ENCODE assay signal across 8 mouse cellular contexts in genomic region chr5:64810860-64811499, GRCm38 (mm10). TPM values are rescaled to one million over a fixed set of nuclear protein-coding genes. Genes with fewer than 3 reads are reported as not detected.
DNase-seq lines count a peak whose midpoint lies in the region; ATAC-seq and TF ChIP-seq lines count a peak whose summit lies in the region.

No protein-coding gene starts in this region.

- H3K9ac ChIP-seq in hindbrain, embryonic 16.5 days (ENCODE audit: low read depth, low read length): no peak overlapping the region
- H3K9ac ChIP-seq in liver, embryonic 13.5 days: peak overlapping the region; percentile 98
- peak overlapping the region; percentile 1; the same call in 1 of the 2 replicates for H3K9ac ChIP-seq in neural tube, embryonic 11.5 days (ENCODE audit: low read length)

- DNase-seq in testis, postnatal 10 days (ENCODE audit: low spot score): no peak
- DNase-seq in liver, embryonic 13.5 days: peak; percentile 26
- DNase-seq in neural tube, embryonic 11.5 days (ENCODE audit: low spot score): peak; percentile 56
- no peak for DNase-seq in cerebellum, postnatal 14 days
- DNase-seq in cerebellum, adult 11-12 months: no peak

- no peaks in the 10 kb centered on the region for H3K9me3 ChIP-seq in hindbrain, embryonic 16.5 days (ENCODE audit: control insufficient read depth, low read length)
- no peaks in the 10 kb centered on the region for H3K9me3 ChIP-seq in liver, embryonic 13.5 days (replicated peaks)
- H3K9me3 ChIP-seq in neural tube, embryonic 11.5 days (ENCODE audit: control insufficient read depth, low read length): no peaks in the 10 kb centered on the region

- no peaks in the 10 kb centered on the region for H3K27me3 ChIP-seq in testis, adult 2 months (ENCODE audit: control insufficient read depth, insufficient read depth, low read length)
- no peaks in the 10 kb centered on the region for H3K27me3 ChIP-seq in hindbrain, embryonic 16.5 days (replicated peaks; ENCODE audit: control insufficient read depth, insufficient read depth, low read length)
- H3K27me3 ChIP-seq in liver, embryonic 13.5 days: no peaks in the 10 kb centered on the region
- no peaks in the 10 kb centered on the region for H3K27me3 ChIP-seq in neural tube, embryonic 11.5 days (ENCODE audit: control insufficient read depth, insufficient read depth, low read length)

- H3K4me3 ChIP-seq in testis, adult 2 months (ENCODE audit: control insufficient read depth, low read depth, low read length): no peak overlapping the region
- H3K4me3 ChIP-seq in embryonic fibroblast, embryonic 13.5 days (ENCODE audit: insufficient read depth, low read length): no peak overlapping the region
- no peak overlapping the region for H3K4me3 ChIP-seq in hindbrain, embryonic 16.5 days (ENCODE audit: low read length)
- H3K4me3 ChIP-seq in liver, embryonic 13.5 days (replicated peaks): peak overlapping the region; percentile 95
- no peak overlapping the region for H3K4me3 ChIP-seq in neural tube, embryonic 11.5 days (ENCODE audit: low read depth, low read length)

- H3K4me2 ChIP-seq in hindbrain, embryonic 16.5 days (ENCODE audit: low read length): peak overlapping the region; percentile 9
- H3K4me2 ChIP-seq in liver, embryonic 13.5 days: peak overlapping the region; percentile 78
- H3K4me2 ChIP-seq in neural tube, embryonic 11.5 days (ENCODE audit: low read depth): peak overlapping the region; percentile 1

- no peaks in the 10 kb centered on the region for H3K36me3 ChIP-seq in testis, adult 2 months (ENCODE audit: control insufficient read depth, insufficient read depth, low read length)
- H3K36me3 ChIP-seq in hindbrain, embryonic 16.5 days (ENCODE audit: control insufficient read depth, insufficient read depth, low read length): 0 out of 2 replicates have a peak, but pooled peaks cover 2% of the 10 kb centered on the region
- peaks cover 56% of the 10 kb centered on the region for H3K36me3 ChIP-seq in liver, embryonic 13.5 days
- no peaks in the 10 kb centered on the region for H3K36me3 ChIP-seq in neural tube, embryonic 11.5 days (ENCODE audit: control insufficient read depth, insufficient read depth, low read length)

- no peak for TF ChIP-seq POLR2A in testis, adult 2 months (IDR thresholded peaks at IDR 0.05; ENCODE audit: control insufficient read depth, low read depth, low read length)
- TF ChIP-seq POLR2A in embryonic fibroblast, embryonic 13.5 days (IDR thresholded peaks at IDR 0.05; ENCODE audit: low read depth, low read length): 0 out of 2 replicates have a peak, but pooled peaks have one; percentile 7

- peak overlapping the region; percentile 54 for H3K27ac ChIP-seq in testis, adult 2 months (ENCODE audit: control insufficient read depth, insufficient read depth, low read depth, low read length)
- H3K27ac ChIP-seq in embryonic fibroblast, embryonic 13.5 days (ENCODE audit: insufficient read depth, low read length): peak overlapping the region; percentile 95
- H3K27ac ChIP-seq in hindbrain, embryonic 16.5 days (ENCODE audit: low read depth, low read length): peak overlapping the region; percentile 53
- H3K27ac ChIP-seq in liver, embryonic 13.5 days: peak overlapping the region; percentile 97
- peak overlapping the region; percentile 14 for H3K27ac ChIP-seq in neural tube, embryonic 11.5 days (ENCODE audit: low read depth, low read length)

- peak; percentile 80 for ATAC-seq in hindbrain, embryonic 16.5 days
- peak; percentile 34 for ATAC-seq in liver, embryonic 13.5 days (ENCODE audit: low read depth)
- ATAC-seq in neural tube, embryonic 11.5 days (ENCODE audit: insufficient read depth, low FRiP score, low TSS enrichment): peak; percentile 72

- 8% methylated on average over 9 of the region's 9 CpGs for WGBS in hindbrain, embryonic 16.5 days
- 6% methylated on average over 9 of the region's 9 CpGs for WGBS in liver, embryonic 13.5 days (ENCODE audit: insufficient replicate concordance)
- 6% methylated on average over 7 of the region's 9 CpGs for WGBS in neural tube, embryonic 11.5 days

- TF ChIP-seq CTCF in testis, adult 2 months (IDR thresholded peaks at IDR 0.05; ENCODE audit: control insufficient read depth, insufficient read depth, insufficient replicate concordance, low read depth, low read length): no peak
- TF ChIP-seq CTCF in embryonic fibroblast, embryonic 13.5 days (IDR thresholded peaks at IDR 0.05; ENCODE audit: borderline replicate concordance, insufficient read depth, low read length): no peak

- H3K4me1 ChIP-seq in testis, adult 2 months (ENCODE audit: control insufficient read depth, insufficient read depth, low read length): peaks cover 15% of the 10 kb centered on the region
- H3K4me1 ChIP-seq in embryonic fibroblast, embryonic 13.5 days (ENCODE audit: control insufficient read depth, insufficient read depth, low read length): peaks cover 29% of the 10 kb centered on the region
- H3K4me1 ChIP-seq in hindbrain, embryonic 16.5 days (ENCODE audit: control insufficient read depth, insufficient read depth, low read depth, low read length): peaks cover 31% of the 10 kb centered on the region
- peaks cover 99% of the 10 kb centered on the region for H3K4me1 ChIP-seq in liver, embryonic 13.5 days (replicated peaks)
- H3K4me1 ChIP-seq in neural tube, embryonic 11.5 days (ENCODE audit: control insufficient read depth, insufficient read depth, low read length): peaks cover 38% of the 10 kb centered on the region

RNA-seq across cellular contexts. Expression of gene Klf3, which starts 7.8 kb away (rescaled TPM):
- polyA plus RNA-seq in testis, adult 2 months (2012; rRNA removed): 4.9 and 5.8 TPM in 2 replicates
- polyA plus RNA-seq in embryonic fibroblast, embryonic 13.5 days (2011; ENCODE audit: insufficient read length, low read depth, missing spikeins): 105 and 107 TPM in 2 replicates
- 23.7 and 23.8 TPM in 2 replicates for polyA plus RNA-seq in hindbrain, embryonic 16.5 days (2015; fragmentation: Nextera tagmentation; extraction: Ambion mirVana)
- polyA plus RNA-seq in liver, embryonic 13.5 days (2015; fragmentation: Nextera tagmentation; extraction: Ambion mirVana): 73.2 and 78.4 TPM in 2 replicates
- polyA plus RNA-seq in neural tube, embryonic 11.5 days (2014; fragmentation: Nextera tagmentation; extraction: Ambion mirVana): 34.1 and 36.1 TPM in 2 replicates

Comparison
In these comparisons a context has a peak if more than half of its experiments do, and no peak if none do; other contexts are left out.
1. H3K27ac ChIP-seq: peak in every context shown above with its lines; median percentile 97 in liver, embryonic 13.5 days; 95 in embryonic fibroblast, embryonic 13.5 days; 54 in testis, adult 2 months; 53 in hindbrain, embryonic 16.5 days; 14 in neural tube, embryonic 11.5 days.
2. DNase-seq: peak in liver, embryonic 13.5 days (single experiment) and neural tube, embryonic 11.5 days (single experiment); none in testis, postnatal 10 days (single experiment), cerebellum, postnatal 14 days (0 of 2) and cerebellum, adult 11-12 months (single experiment).
3. H3K4me2 ChIP-seq: peak in every context shown above with its lines; median percentile 78 in liver, embryonic 13.5 days; 9 in hindbrain, embryonic 16.5 days; 1 in neural tube, embryonic 11.5 days.
4. Peak in every context shown above with its lines, with median percentiles within 50 percentile points of each other: ATAC-seq.